Mouse (Mus musculus): ENCODE data around the gene Sdccag8.

GRCm38 (mm10) chr1:177067123-177067646 is 252.7 kb downstream of the Sdccag8 start:
- TF ChIP-seq CTCF (IDR thresholded peaks at IDR 0.05; ENCODE audit: extremely low read depth, insufficient read depth, low read length), result no peak
- TF ChIP-seq POLR2A (IDR thresholded peaks at IDR 0.05; ENCODE audit: extremely low read depth, insufficient read depth, low read length), result no peak

All from cortical plate, adult 2 months (tissue).